Mouse (Mus musculus) kidney, embryonic 14.5 days (tissue): ENCODE results near the gene Ankrd28. TPM values are rescaled to one million over a fixed set of nuclear protein-coding genes. Genes with fewer than 3 reads are reported as not detected.

Experiments used
- ATAC-seq: fragments of 200-750 bp; cut with Nextera tagmentation; 2 replicates; pipeline ENCODE4 v1.8.0; 2017; ENCODE audit warnings: moderate number of reproducible peaks, mild to moderate bottlenecking, moderate TSS enrichment, moderate library complexity; ENCODE audit not compliant: low FRiP score, low TSS enrichment
- H3K27ac ChIP-seq: fragments of 300-500 bp; sonication (generic); 2 replicates; pipeline ENCODE4 v1.5.1; 2014; ENCODE audit warnings: low read depth, mild to moderate bottlenecking, low read length, moderate library complexity, mixed read lengths
- H3K27me3 ChIP-seq: fragments of 300-500 bp; sonication (generic); 2 replicates; pipeline ENCODE4 v1.6.1; 2014; ENCODE audit warnings: mild to moderate bottlenecking, low read length; ENCODE audit not compliant: control insufficient read depth, insufficient read depth
- H3K36me3 ChIP-seq: fragments of 300-500 bp; sonication (generic); 2 replicates; pipeline ENCODE4 v1.6.1; 2014; ENCODE audit warnings: low read length, mixed read lengths; ENCODE audit not compliant: control insufficient read depth, insufficient read depth
- H3K4me1 ChIP-seq: fragments of 300-500 bp; sonication (generic); 2 replicates; pipeline ENCODE4 v1.6.1; 2014; ENCODE audit warnings: low read length, mixed read lengths; ENCODE audit not compliant: control insufficient read depth, insufficient read depth
- H3K4me2 ChIP-seq: fragments of 300-500 bp; sonication (generic); replicated peaks from 2 replicates; pipeline ENCODE4 v1.6.1; 2014; ENCODE audit warnings: low read depth, mild to moderate bottlenecking, low read length
- H3K4me3 ChIP-seq: fragments of 300-500 bp; sonication (generic); 2 replicates; pipeline ENCODE4 v1.5.1; 2014; ENCODE audit warnings: mild to moderate bottlenecking, low read length
- H3K9ac ChIP-seq: fragments of 300-500 bp; sonication (generic); 2 replicates; pipeline ENCODE4 v1.6.1; 2014; ENCODE audit warnings: low read depth, mild to moderate bottlenecking, low read length, moderate library complexity
- H3K9me3 ChIP-seq: fragments of 300-500 bp; sonication (generic); 2 replicates; pipeline ENCODE4 v1.6.1; 2016; ENCODE audit warnings: low read length; ENCODE audit not compliant: control insufficient read depth
- WGBS: fragments of 180-500 bp; shearing (Covaris S2); extraction: QIAGEN DNeasy Blood & Tissue Kit; methylation state at CpG from one replicate; pipeline ENCODE4 v1.1.7; 2014; 5-methylcytosine and 5-hydroxymethylcytosine counted together
- polyA plus RNA-seq: library from polyadenylated mRNA; unstranded; fragments of >200 nt; fragmentation: Nextera tagmentation; extraction: Ambion mirVana; gene quantifications from 2 replicates; pipeline ENCODE4 v1.2.1, GENCODE M21; 2014

The Ankrd28 gene
- polyA plus RNA-seq, 1 experiment from 2014 or later: 11.0 TPM

DNA sequence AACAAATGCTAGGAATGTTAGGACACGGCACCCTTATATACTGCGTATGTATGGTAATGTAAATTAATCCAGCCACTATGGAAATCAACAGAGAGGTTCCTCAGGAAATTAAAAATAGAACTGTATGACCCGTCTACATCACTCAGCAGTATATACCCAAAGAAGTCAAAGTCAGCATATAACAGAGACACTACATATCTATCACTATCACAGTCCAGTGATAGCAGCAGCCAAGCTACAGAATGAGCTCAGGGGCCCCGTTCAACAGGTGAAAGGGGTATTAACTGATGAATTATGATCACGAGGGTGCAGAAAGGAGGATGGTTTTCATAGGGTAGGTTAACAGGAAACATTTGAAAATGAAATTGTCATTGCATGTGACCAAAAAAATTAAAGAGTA is 45.5 kb downstream of the Ankrd28 start:
- no peaks in the 10 kb centered on the region for H3K36me3 ChIP-seq
- no peaks in the 10 kb centered on the region for H3K9me3 ChIP-seq
- no peaks in the 10 kb centered on the region for H3K27me3 ChIP-seq
- H3K4me1 ChIP-seq: peaks cover 3% of the 10 kb centered on the region; the same call in 1 of the 2 replicates
- WGBS: 87% methylated on average over 5 of the region's 5 CpGs
- no peak for ATAC-seq
- no peak overlapping the region for H3K27ac ChIP-seq
- no peak overlapping the region for H3K9ac ChIP-seq
- no peak overlapping the region for H3K4me2 ChIP-seq
- no peak overlapping the region for H3K4me3 ChIP-seq

DNA sequence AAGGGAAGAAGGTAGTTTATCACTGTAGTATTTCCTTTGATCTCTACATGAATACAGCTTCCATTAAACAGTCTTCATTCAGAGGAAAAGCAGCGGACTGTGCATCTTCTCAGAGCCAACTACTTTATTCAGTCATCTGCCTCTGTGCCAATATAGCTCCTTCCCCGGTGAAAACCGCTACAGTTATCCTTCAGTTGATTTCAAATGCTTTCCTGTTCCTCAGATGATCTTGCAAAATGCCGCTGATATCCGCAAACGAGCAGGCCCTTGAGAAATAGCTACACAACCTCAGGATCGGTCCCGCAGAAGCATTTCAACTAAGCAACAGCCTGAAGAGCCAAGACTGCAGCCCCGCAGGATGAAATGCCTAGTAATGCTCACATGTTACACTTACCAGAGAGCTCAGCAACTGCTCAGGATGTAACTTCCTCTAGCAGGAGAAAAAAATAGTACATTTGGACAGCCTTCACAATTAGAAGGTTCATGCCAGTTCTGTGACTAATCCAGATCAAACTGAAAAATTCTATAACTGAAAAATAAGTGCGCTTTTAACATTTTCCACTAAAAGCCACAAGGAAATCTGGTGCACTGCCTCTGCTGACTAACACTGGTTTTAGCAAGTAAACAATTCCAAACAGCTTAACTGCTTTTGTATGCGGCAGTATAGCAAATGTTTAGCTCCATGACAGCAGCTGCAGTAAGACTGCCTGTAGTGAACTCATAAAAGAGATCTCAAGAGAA is 49.0 kb downstream of the Ankrd28 start:
- no peaks in the 10 kb centered on the region for H3K27me3 ChIP-seq
- no peak overlapping the region; the same call in 1 of the 2 replicates for H3K4me3 ChIP-seq
- ATAC-seq: no peak
- H3K9ac ChIP-seq: no peak overlapping the region
- H3K4me2 ChIP-seq: peak overlapping the region; percentile 13
- peaks cover 3% of the 10 kb centered on the region; the same call in 1 of the 2 replicates for H3K4me1 ChIP-seq
- no peaks in the 10 kb centered on the region for H3K36me3 ChIP-seq
- H3K9me3 ChIP-seq: no peaks in the 10 kb centered on the region
- H3K27ac ChIP-seq: peak overlapping the region; percentile 53; the same call in 1 of the 2 replicates
- 41% methylated on average over 11 of the region's 11 CpGs for WGBS

DNA sequence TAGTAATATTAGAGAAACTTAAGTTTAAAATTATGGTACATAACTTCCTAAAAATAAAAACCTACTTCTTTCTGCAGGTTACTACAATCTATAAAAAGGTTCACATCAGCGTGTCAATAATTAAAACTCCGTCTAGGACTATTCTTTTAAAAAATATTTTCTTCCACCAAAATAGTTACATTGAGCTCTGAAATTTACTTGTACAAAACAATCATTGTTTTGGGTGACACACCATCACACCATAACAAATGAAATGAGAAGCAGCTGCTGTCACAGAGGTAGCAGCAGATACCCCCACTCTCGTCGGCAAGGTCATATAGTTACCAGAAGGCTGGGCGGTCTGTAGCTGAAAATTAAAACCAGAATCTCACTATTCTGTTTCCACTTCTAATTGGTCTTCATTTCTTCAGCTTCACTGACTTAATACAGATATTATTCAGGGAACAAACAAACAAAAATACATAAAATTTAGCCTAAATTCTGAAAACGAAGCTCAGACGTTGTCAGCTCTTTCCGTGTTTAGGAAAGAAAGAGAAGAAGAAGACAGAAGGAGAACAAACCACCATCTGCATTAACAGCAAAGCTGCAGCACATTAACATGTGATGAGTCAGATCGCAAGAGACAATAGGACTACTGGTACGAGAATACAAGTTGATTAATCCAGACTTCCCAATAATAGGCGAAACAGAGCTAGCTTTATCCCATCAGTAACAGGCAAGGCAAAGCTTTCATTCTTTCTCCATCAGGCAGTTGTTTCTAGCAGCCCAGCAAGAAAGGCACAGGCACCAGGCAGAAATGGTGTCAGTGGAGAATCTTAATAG is 49.8 kb downstream of the Ankrd28 start:
- ATAC-seq: no peak
- no peak overlapping the region for H3K9ac ChIP-seq
- 71% methylated on average over 11 of the region's 11 CpGs for WGBS
- H3K27me3 ChIP-seq: no peaks in the 10 kb centered on the region
- H3K4me3 ChIP-seq: no peak overlapping the region
- no peak overlapping the region for H3K4me2 ChIP-seq
- H3K27ac ChIP-seq: no peak overlapping the region
- peaks cover 3% of the 10 kb centered on the region; the same call in 1 of the 2 replicates for H3K4me1 ChIP-seq
- H3K36me3 ChIP-seq: no peaks in the 10 kb centered on the region
- no peaks in the 10 kb centered on the region for H3K9me3 ChIP-seq

DNA sequence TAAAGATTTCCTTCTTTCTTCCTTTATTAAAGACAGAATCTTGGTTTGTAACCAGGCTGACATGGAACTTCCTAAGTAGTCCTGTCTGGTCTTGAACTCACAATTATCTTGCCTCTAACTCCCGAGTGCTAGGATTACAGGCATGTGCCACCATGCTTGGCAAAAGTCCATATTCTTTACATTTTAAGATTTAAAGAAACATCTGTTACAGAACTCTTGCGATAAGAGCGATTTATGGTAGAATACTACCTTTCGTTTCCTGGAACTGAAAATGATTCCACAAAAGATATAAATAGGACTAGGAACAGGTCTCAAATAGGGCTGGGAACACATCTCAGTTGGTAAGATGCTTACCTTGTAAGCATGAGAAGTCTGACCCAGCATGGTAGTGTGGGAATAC is 56.9 kb downstream of the Ankrd28 start:
- Histone ChIP-seq H3K4me3 (no peak overlapping the region), H3K9ac (no peak overlapping the region), H3K9me3 (no peaks in the 10 kb centered on the region), H3K4me2 (no peak overlapping the region), H3K36me3 (no peaks in the 10 kb centered on the region), H3K27ac (no peak overlapping the region), H3K4me1 (no peaks in the 10 kb centered on the region), H3K27me3 (no peaks in the 10 kb centered on the region)
- ATAC-seq: no peak
- 81% methylated on average over 4 of the region's 4 CpGs for WGBS

DNA sequence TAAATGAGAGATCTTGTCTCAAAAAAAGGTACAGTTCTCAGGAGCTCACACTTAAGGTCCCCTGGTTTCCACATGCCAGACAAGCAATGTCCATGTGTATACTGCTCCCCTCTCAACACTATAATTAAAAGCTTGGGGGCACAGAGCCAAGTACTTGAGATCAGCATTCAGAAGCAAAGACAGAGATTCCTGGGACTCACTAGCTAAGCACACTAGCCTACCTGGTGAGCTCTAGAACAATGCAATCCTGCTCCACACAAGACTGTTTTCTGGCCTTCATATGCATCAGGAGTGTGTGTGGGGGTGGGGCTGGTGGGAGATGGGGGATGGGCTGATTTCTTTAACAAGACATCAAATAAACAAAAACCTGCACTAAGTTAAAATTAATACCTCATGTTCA is 58.2 kb downstream of the Ankrd28 start:
- no peak for ATAC-seq
- Histone ChIP-seq H3K27ac (no peak overlapping the region), H3K9ac (no peak overlapping the region), H3K4me3 (no peak overlapping the region), H3K36me3 (no peaks in the 10 kb centered on the region), H3K4me1 (no peaks in the 10 kb centered on the region), H3K27me3 (no peaks in the 10 kb centered on the region), H3K4me2 (no peak overlapping the region), H3K9me3 (no peaks in the 10 kb centered on the region)

DNA sequence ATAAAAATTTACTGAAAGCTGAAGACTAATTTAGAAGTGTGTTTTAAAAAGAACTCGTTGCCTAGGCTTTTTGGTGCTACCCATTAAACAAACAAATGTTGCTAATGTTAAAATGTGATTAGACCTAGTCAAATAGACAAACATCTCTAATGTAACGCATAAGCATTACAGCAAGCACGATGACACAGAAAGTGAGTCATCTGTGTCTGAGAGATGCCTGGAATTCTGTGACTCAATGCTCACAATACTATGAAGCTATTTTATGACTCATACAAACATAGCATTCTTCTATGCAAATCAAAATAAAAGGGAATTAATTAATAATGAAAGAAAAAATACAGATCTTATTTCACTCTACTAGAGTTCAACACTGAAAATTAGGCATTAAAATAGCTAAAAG is 61.9 kb downstream of the Ankrd28 start:
- 89% methylated on average over 3 of the region's 3 CpGs for WGBS
- Histone ChIP-seq H3K4me2 (no peak overlapping the region), H3K27ac (no peak overlapping the region), H3K27me3 (no peaks in the 10 kb centered on the region), H3K9ac (no peak overlapping the region), H3K9me3 (no peaks in the 10 kb centered on the region), H3K4me3 (no peak overlapping the region), H3K36me3 (no peaks in the 10 kb centered on the region; the same call in 1 of the 2 replicates), H3K4me1 (no peaks in the 10 kb centered on the region)
- no peak for ATAC-seq

DNA sequence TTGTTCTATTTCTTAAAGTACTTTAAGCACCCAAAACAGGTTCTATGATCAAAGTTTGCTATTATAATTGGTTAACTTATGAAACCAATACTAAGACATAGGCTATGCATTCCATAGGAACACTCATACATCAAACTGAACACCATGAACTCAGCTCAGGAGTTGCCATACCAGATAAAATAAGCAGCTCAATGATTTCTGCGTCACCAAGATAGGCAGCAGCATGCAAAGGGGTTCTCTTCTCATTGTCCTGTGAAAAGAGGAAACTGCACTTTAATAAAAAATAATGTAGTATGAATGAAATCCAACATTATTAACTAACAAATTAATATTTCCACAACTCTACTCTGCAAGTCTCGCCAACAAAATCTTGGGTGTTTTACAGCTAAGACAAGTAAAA is 66.4 kb downstream of the Ankrd28 start:
- no peak overlapping the region for H3K4me2 ChIP-seq
- H3K27ac ChIP-seq: no peak overlapping the region
- ATAC-seq: no peak
- no peaks in the 10 kb centered on the region for H3K27me3 ChIP-seq
- no peaks in the 10 kb centered on the region for H3K4me1 ChIP-seq
- peaks cover 11% of the 10 kb centered on the region; the same call in 1 of the 2 replicates for H3K36me3 ChIP-seq
- no peaks in the 10 kb centered on the region for H3K9me3 ChIP-seq
- 94% methylated on average over 2 of the region's 2 CpGs for WGBS
- H3K9ac ChIP-seq: no peak overlapping the region
- H3K4me3 ChIP-seq: no peak overlapping the region

DNA sequence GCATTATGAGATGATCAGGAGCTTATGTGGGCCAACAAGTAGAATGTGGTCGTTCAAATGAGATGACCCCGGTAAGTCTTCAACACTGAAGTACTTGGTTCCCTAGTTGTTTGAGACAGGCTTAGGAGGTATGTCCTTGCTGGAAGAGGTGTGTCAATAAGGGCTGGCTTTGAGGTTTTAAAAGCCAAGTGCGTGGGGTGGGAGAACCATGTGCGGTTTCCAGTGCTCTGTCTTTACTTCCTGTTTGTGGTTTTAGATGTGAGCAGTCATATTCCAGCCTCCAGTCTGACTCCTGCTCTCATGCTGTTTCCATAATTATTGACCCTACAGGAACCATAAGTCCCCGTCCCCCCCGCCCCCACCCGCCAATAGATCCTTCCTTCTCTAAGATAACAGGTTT is 68.7 kb downstream of the Ankrd28 start:
- Histone ChIP-seq H3K9me3 (no peaks in the 10 kb centered on the region), H3K4me1 (no peaks in the 10 kb centered on the region), H3K9ac (no peak overlapping the region), H3K4me2 (no peak overlapping the region), H3K27me3 (no peaks in the 10 kb centered on the region), H3K36me3 (peaks cover 11% of the 10 kb centered on the region; the same call in 1 of the 2 replicates), H3K27ac (no peak overlapping the region), H3K4me3 (no peak overlapping the region)
- WGBS: 91% methylated on average over 7 of the region's 7 CpGs
- no peak for ATAC-seq

DNA sequence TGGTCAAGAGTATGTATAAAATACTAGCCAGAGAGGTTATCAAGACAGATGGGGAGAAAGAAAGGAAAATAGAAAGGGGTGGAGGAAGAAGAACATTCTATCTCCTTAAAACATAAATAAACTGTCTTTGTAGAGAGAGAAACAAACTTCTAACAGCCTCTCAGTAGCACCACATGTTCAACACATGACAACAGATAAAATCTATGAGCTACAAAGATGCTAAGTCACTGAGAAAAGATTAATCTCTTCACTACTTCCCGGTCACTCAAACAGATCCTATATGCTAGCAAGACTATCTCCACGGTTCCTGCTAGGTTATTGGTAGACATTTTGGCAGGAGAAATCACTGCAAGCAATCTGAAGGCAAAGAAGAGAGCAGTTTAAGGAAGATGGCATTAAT is 71.3 kb downstream of the Ankrd28 start:
- ATAC-seq: no peak
- no peak overlapping the region for H3K4me3 ChIP-seq
- peaks cover 13% of the 10 kb centered on the region; the same call in 1 of the 2 replicates for H3K36me3 ChIP-seq
- H3K4me2 ChIP-seq: no peak overlapping the region
- H3K9me3 ChIP-seq: no peaks in the 10 kb centered on the region
- H3K9ac ChIP-seq: no peak overlapping the region
- no peaks in the 10 kb centered on the region for H3K27me3 ChIP-seq
- H3K27ac ChIP-seq: no peak overlapping the region
- H3K4me1 ChIP-seq: no peaks in the 10 kb centered on the region
- WGBS: 85% methylated on average over 2 of the region's 2 CpGs
